Mouse (Mus musculus): ENCODE data around the gene Aars2. TPM values are rescaled to one million over a fixed set of nuclear protein-coding genes. Genes with fewer than 3 reads are reported as not detected.

Aars2 gene
- polyA plus RNA-seq, 1 experiment from 2014 or later = 17.6 TPM

DNA sequence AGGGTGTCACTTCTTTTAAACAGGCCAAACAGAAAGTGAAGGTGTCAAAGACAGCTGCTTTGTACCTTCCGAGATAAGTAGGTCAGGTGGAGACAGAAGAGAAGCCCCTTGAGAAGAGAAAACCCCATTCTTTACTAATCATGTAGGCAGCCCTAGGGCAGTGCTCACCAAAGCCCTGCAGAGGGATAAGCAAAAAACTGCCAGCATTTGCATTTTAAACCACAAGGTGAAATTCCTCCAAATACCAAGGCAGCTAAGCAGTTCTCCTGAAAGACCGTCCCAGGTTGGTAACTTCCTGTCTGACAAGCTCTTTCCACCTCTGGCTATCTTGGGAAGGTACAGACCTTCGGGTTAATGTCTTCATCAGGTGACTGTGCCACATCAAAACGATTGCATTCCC is 4.3 kb upstream of the Aars2 start:
- Histone ChIP-seq H3K27ac (no peak overlapping the region), H3K9ac (replicated peaks) (no peak overlapping the region), H3K4me3 (replicated peaks) (no peak overlapping the region), H3K36me3 (no peaks in the 10 kb centered on the region), H3K9me3 (no peaks in the 10 kb centered on the region), H3K27me3 (no peaks in the 10 kb centered on the region), H3K4me1 (replicated peaks) (peaks cover 10% of the 10 kb centered on the region), H3K4me2 (replicated peaks) (no peak overlapping the region)
- WGBS = 71% methylated on average over 4 of the region's 4 CpGs
- ATAC-seq = no peak

GRCm38 (mm10) chr17:45503301-45503973 is 3.2 kb upstream of the Aars2 start:
- peaks cover 12% of the 10 kb centered on the region for H3K4me1 ChIP-seq (replicated peaks)
- H3K27ac ChIP-seq = no peak overlapping the region
- H3K9me3 ChIP-seq = no peaks in the 10 kb centered on the region
- H3K4me2 ChIP-seq (replicated peaks) = no peak overlapping the region
- H3K36me3 ChIP-seq = peaks cover 2% of the 10 kb centered on the region; the same call in 1 of the 2 replicates
- H3K27me3 ChIP-seq = no peaks in the 10 kb centered on the region
- 0 out of 2 replicates have a peak overlapping the region, but pooled peaks have one; percentile 36 for H3K9ac ChIP-seq (replicated peaks)
- ATAC-seq = no peak
- no peak overlapping the region for H3K4me3 ChIP-seq (replicated peaks)
- WGBS = 67% methylated on average over 5 of the region's 5 CpGs

DNA sequence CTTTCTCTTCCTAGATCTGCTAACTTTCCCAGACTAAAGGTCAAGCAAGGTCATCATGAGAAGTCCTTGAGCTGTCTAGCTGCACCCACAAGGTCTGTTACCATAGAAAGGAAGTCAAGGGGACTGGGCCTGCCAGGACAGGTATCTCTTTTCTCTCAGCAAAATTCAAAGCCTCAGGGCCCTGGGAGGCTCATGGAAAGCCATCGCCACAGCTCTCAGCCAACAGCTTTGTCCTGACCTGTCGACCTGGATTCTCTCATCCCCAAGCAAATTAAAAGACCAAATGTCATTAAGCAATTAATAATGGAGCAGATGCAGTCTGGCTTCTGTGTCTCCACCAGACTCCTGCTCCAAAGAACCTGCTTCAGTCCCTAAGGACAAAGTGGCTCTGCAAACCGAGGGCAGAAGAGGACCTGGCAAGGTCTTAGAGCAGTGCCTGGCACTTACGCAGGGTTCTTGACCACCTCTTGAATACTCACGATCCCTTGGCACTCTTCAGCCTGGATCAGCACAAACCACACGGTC is 638 bp upstream of the Aars2 start:
- 74% methylated on average over 6 of the region's 6 CpGs for WGBS

GRCm38 (mm10) chr17:45510871-45511270 is 4.2 kb downstream of the Aars2 start:
- Histone ChIP-seq H3K4me3 (replicated peaks) (no peak overlapping the region), H3K27ac (no peak overlapping the region), H3K9me3 (no peaks in the 10 kb centered on the region), H3K9ac (replicated peaks) (no peak overlapping the region), H3K27me3 (no peaks in the 10 kb centered on the region), H3K36me3 (peaks cover 35% of the 10 kb centered on the region), H3K4me1 (replicated peaks) (peaks cover 10% of the 10 kb centered on the region), H3K4me2 (replicated peaks) (no peak overlapping the region)
- no peak for ATAC-seq
- WGBS = 96% methylated on average over 4 of the region's 4 CpGs

More for the DNA sequence above, 638 bp upstream of the Aars2 start:
- Histone ChIP-seq H3K36me3 (peaks cover 25% of the 10 kb centered on the region), H3K9me3 (no peaks in the 10 kb centered on the region), H3K4me3 (replicated peaks) (no peak overlapping the region), H3K4me1 (replicated peaks) (peaks cover 11% of the 10 kb centered on the region), H3K27ac (no peak overlapping the region), H3K9ac (replicated peaks) (no peak overlapping the region), H3K4me2 (replicated peaks) (no peak overlapping the region), H3K27me3 (no peaks in the 10 kb centered on the region)
- ATAC-seq = peak; percentile 51

DNA sequence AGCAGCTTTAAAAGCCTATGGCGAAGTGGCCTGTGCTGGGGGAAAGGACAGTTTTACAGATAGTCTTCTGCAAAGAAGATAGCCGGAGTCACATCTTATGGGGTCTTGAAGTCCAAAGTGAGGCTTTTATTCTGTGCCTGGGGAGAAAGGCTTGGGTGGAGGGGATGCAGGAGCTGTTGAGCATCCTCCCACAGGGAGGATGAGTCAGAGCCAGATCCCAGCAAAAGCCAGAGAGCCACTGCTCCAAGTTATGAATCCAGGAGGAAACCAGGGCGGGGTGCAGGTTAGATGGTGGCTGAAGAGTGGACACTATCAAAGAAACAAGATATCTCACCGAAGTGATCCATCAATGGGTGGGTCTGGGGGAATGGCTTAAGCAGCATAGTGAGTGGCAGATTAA is 5.1 kb downstream of the Aars2 start:
- 95% methylated on average over 4 of the region's 4 CpGs for WGBS
- Histone ChIP-seq H3K36me3 (peaks cover 35% of the 10 kb centered on the region), H3K27ac (no peak overlapping the region), H3K4me2 (replicated peaks) (no peak overlapping the region), H3K9ac (replicated peaks) (no peak overlapping the region), H3K9me3 (no peaks in the 10 kb centered on the region), H3K4me3 (replicated peaks) (no peak overlapping the region), H3K4me1 (replicated peaks) (peaks cover 6% of the 10 kb centered on the region), H3K27me3 (no peaks in the 10 kb centered on the region)
- no peak for ATAC-seq

GRCm38 (mm10) chr17:45515204-45515726 is 8.6 kb downstream of the Aars2 start:
- H3K4me1 ChIP-seq (replicated peaks) = 0 out of 2 replicates have a peak, but pooled peaks cover 4% of the 10 kb centered on the region
- WGBS = 49% methylated on average over 15 of the region's 15 CpGs
- no peak for ATAC-seq

GRCm38 (mm10) chr17:45515806-45516205 is 9.2 kb downstream of the Aars2 start:
- no peak overlapping the region for H3K4me3 ChIP-seq (replicated peaks)
- H3K4me2 ChIP-seq (replicated peaks) = no peak overlapping the region
- H3K9ac ChIP-seq (replicated peaks) = no peak overlapping the region
- 0 out of 2 replicates have a peak, but pooled peaks cover 4% of the 10 kb centered on the region for H3K4me1 ChIP-seq (replicated peaks)
- H3K9me3 ChIP-seq = no peaks in the 10 kb centered on the region
- peaks cover 40% of the 10 kb centered on the region for H3K36me3 ChIP-seq
- no peaks in the 10 kb centered on the region for H3K27me3 ChIP-seq
- no peak overlapping the region for H3K27ac ChIP-seq
- 88% methylated on average over 10 of the region's 10 CpGs for WGBS
- no peak for ATAC-seq

More at GRCm38 (mm10) chr17:45515204-45515726, 8.6 kb downstream of the Aars2 start:
- Histone ChIP-seq H3K36me3 (peaks cover 40% of the 10 kb centered on the region), H3K27me3 (no peaks in the 10 kb centered on the region), H3K4me3 (replicated peaks) (no peak overlapping the region), H3K9ac (replicated peaks) (no peak overlapping the region), H3K27ac (no peak overlapping the region), H3K9me3 (no peaks in the 10 kb centered on the region), H3K4me2 (replicated peaks) (no peak overlapping the region)

- H3K4me3 ChIP-seq (replicated peaks) = no peak overlapping the region
- no peaks in the 10 kb centered on the region for H3K27me3 ChIP-seq
- 0 out of 2 replicates have a peak, but pooled peaks cover 4% of the 10 kb centered on the region for H3K4me1 ChIP-seq (replicated peaks)
- ATAC-seq = peak; percentile 51
- H3K9me3 ChIP-seq = no peaks in the 10 kb centered on the region
- 0 out of 2 replicates have a peak overlapping the region, but pooled peaks have one; percentile 39 for H3K9ac ChIP-seq (replicated peaks)
- WGBS = 47% methylated on average over 8 of the region's 8 CpGs
- H3K36me3 ChIP-seq = peaks cover 39% of the 10 kb centered on the region
- H3K27ac ChIP-seq = no peak overlapping the region
- no peak overlapping the region for H3K4me2 ChIP-seq (replicated peaks)
Measured at GRCm38 (mm10) chr17:45516488-45516887, 9.8 kb downstream of the Aars2 start.

DNA sequence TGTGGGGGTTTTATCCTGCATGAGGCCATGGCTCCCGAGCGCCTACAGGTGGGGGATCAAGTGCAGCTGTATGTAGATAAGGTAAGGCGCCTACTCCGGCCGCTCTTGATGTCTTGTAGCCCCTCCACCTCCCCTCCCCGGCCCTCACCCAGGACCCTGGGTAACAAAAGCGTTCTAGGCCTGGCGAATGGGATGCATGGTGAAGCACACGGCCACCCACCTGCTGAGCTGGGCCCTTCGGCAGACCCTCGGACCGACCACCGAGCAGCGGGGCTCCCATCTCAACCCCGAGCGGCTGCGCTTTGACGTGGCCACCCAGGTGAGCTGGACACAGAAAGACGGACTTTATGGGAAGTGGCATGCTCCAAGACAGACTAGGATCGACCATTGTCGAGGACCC is 10.5 kb downstream of the Aars2 start:
- Histone ChIP-seq H3K27me3 (no peaks in the 10 kb centered on the region), H3K4me1 (replicated peaks) (peaks cover 4% of the 10 kb centered on the region), H3K4me2 (replicated peaks) (no peak overlapping the region), H3K9me3 (no peaks in the 10 kb centered on the region), H3K4me3 (replicated peaks) (no peak overlapping the region), H3K36me3 (peaks cover 35% of the 10 kb centered on the region), H3K27ac (no peak overlapping the region), H3K9ac (replicated peaks) (no peak overlapping the region)
- 92% methylated on average over 21 of the region's 21 CpGs for WGBS
- 0 out of 2 replicates have a peak, but pooled peaks have one; percentile 5 for ATAC-seq

- Histone ChIP-seq H3K4me2 (replicated peaks) (no peak overlapping the region), H3K27ac (no peak overlapping the region), H3K9me3 (no peaks in the 10 kb centered on the region), H3K4me1 (replicated peaks) (peaks cover 10% of the 10 kb centered on the region), H3K36me3 (peaks cover 35% of the 10 kb centered on the region), H3K9ac (replicated peaks) (no peak overlapping the region), H3K27me3 (no peaks in the 10 kb centered on the region), H3K4me3 (replicated peaks) (no peak overlapping the region)
- ATAC-seq = no peak
- WGBS = 93% methylated on average over 28 of the region's 28 CpGs
Measured at GRCm38 (mm10) chr17:45517549-45518215, 11.0 kb downstream of the Aars2 start.

DNA sequence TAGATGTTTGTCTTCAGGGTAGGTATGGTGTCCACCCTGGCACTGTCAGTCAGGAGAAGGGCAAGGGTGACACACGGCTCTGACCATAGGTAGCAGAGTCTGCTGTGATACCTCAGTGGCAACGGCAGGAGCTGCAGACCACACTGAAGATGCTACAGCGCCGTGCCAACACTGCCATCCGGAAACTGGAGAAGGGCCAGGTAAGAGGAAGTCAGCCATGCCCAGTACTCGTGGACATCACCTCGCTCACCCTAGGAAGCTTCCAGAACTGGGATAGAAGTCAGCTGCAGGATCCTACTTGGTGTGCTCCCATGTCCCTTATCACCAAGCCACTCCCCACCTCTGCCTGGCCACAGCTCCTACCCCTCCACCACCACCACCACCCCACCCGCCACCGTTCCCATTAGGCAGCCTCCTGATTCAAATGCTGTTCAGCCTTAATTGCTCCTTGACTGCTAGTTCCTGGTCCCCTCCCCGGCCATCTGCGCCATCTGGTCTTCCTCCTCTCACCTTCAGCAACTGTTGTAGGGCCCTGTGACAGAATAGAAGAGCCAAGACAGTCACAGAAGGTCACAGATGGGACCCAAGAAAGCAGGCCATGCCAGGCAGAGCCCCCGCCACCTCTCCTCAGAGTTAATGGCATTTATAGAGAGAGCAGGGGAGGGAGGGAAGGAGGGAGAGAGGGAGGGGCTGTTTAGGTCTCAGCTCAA is 12.3 kb downstream of the Aars2 start:
- Histone ChIP-seq H3K27ac (no peak overlapping the region), H3K4me1 (replicated peaks) (peaks cover 20% of the 10 kb centered on the region), H3K4me2 (replicated peaks) (no peak overlapping the region), H3K36me3 (peaks cover 35% of the 10 kb centered on the region), H3K27me3 (peaks cover 4% of the 10 kb centered on the region), H3K9ac (replicated peaks) (no peak overlapping the region), H3K4me3 (replicated peaks) (no peak overlapping the region), H3K9me3 (no peaks in the 10 kb centered on the region)
- WGBS = 87% methylated on average over 12 of the region's 12 CpGs
- no peak for ATAC-seq

All from midbrain, embryonic 13.5 days (tissue).